Mouse (Mus musculus): Measurements from ENCODE around the gene Arhgef3. TPM values are rescaled to one million over a fixed set of nuclear protein-coding genes. Genes with fewer than 3 reads are reported as not detected.
A peak's percentile ranks its signal among the peaks of the same experiment; 100 is the strongest.

Gene Arhgef3
- total and polyA plus RNA-seq, 2 experiments from 2014 or later: 12.3 to 17.7 TPM

DNA sequence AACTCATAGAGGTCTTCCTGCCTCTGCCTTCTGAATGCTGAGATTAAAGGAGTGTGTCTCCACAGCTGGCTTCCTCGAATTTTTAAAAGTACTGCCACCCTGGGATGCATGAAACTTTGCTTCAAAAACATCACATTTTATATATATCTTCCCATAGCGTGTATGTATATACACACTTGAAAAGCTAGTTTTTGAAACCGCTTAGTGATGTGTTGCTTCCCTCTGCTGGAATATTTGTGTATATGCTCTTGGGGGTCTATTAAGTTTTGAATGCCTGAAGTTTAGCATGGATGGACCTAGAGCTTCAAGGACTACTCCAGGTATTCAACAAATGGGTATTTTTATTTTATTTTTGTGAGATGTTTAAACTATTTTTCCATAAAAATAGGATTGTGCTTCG is 299.3 kb downstream of the Arhgef3 start:
- Histone ChIP-seq H3K27ac (ENCODE audit: low read depth, low read length) (no peak overlapping the region), H3K27me3 (ENCODE audit: insufficient read depth, low read length) (no peaks in the 10 kb centered on the region), H3K36me3 (ENCODE audit: insufficient read depth) (no peaks in the 10 kb centered on the region), H3K4me2 (ENCODE audit: low read depth) (no peak overlapping the region), H3K4me1 (ENCODE audit: insufficient read depth) (no peaks in the 10 kb centered on the region), H3K9me3 (ENCODE audit: low read length) (no peaks in the 10 kb centered on the region), H3K9ac (no peak overlapping the region), H3K4me3 (ENCODE audit: low read depth, low read length) (no peak overlapping the region)
- peak; percentile 79 for TF ChIP-seq CTCF (IDR thresholded peaks at IDR 0.05; ENCODE audit: low read depth)
- DNase-seq (peak; percentile 68), ATAC-seq (peak; percentile 45; the same call in 1 of the 2 replicates)
- 39% methylated on average over 4 of the region's 4 CpGs for whole genome bisulfite sequencing

DNA sequence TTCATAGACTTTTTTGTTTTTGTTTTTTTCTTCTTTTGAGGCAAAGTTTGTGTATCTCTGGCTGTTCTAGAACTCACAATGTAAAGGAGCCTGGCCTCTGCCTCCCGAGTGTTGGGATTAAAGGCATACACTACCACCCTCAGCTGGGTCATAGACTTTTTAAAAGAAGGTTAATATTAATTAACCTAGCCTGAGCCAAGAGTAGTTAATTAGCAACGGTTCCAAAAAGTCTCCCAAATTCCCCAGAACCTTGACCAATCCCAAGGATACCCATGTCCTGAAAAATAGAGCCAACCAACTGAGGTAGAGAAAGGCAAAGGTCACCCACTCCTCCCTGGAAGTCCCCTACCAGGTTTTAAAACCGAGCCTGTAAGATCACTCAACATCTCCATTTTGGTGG is 306.1 kb downstream of the Arhgef3 start:
- ATAC-seq: no peak

DNA sequence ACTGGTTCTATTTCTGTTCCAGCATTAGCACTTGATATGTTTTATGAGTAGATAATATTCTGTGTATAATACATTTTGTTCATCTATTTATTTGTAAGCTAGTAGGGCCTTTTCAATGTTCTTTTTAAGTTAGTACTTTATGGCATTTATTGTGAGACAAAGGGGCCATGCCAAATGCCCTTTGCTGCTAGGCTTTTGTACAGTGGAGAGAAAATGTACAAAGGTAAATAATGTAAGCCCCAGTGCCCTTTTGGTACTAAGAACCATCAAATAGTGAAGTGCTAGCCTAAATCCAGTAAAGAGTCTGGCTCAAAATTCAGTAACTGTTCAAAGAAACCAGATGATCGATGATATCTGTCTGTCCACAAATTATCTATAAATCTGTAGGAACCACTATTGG is 307.6 kb downstream of the Arhgef3 start:
- Histone ChIP-seq H3K36me3 (ENCODE audit: insufficient read depth) (no peaks in the 10 kb centered on the region), H3K27me3 (ENCODE audit: insufficient read depth, low read length) (no peaks in the 10 kb centered on the region), H3K4me2 (ENCODE audit: low read depth) (no peak overlapping the region), H3K4me3 (ENCODE audit: low read depth, low read length) (no peak overlapping the region), H3K9me3 (ENCODE audit: low read length) (no peaks in the 10 kb centered on the region), H3K9ac (no peak overlapping the region), H3K27ac (ENCODE audit: low read depth, low read length) (no peak overlapping the region), H3K4me1 (ENCODE audit: insufficient read depth) (no peaks in the 10 kb centered on the region)
- no peak for TF ChIP-seq CTCF (IDR thresholded peaks at IDR 0.05; ENCODE audit: low read depth)
- WGBS: 89% methylated on average over 1 of the region's 1 CpGs
- ATAC-seq: no peak
- DNase-seq: no peak

More for the DNA sequence above, 306.1 kb downstream of the Arhgef3 start:
- no peak for TF ChIP-seq CTCF (IDR thresholded peaks at IDR 0.05; ENCODE audit: low read depth)
- 59% methylated on average over 3 of the region's 3 CpGs for WGBS
- Histone ChIP-seq H3K4me2 (ENCODE audit: low read depth) (no peak overlapping the region), H3K27me3 (ENCODE audit: insufficient read depth, low read length) (no peaks in the 10 kb centered on the region), H3K36me3 (ENCODE audit: insufficient read depth) (no peaks in the 10 kb centered on the region), H3K9ac (no peak overlapping the region), H3K4me1 (ENCODE audit: insufficient read depth) (no peaks in the 10 kb centered on the region), H3K27ac (ENCODE audit: low read depth, low read length) (no peak overlapping the region), H3K9me3 (ENCODE audit: low read length) (no peaks in the 10 kb centered on the region), H3K4me3 (ENCODE audit: low read depth, low read length) (no peak overlapping the region)
- DNase-seq: no peak

DNA sequence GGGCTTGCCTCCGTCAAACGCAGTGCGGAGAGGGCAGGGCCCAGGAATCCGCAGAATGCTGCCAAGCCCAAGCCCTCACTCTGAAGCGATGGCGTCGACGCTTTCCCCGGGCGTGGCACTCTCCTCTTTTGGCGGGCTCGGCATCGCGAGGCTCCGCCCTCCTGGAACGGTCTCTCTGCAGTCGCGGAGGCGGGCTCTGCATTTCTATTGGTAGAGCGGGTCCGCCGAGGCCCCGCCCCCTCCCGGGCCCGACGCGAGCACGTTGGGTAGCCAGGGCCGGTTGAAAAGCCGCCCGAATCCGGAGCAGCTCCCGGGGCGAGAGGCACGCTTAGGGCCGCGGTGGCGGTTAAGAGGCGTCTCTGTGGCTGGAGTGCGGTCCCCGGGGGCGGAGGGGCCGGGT is 313.9 kb downstream of the Arhgef3 start, which contains the start of gene Fam208a:
Fam208a (plus strand) TSS at position 262 of the 400 bp plus-strand sequence.
- 2% methylated on average over 37 of the region's 43 CpGs for WGBS
- no peaks in the 10 kb centered on the region for H3K36me3 ChIP-seq (ENCODE audit: insufficient read depth)
- no peaks in the 10 kb centered on the region for H3K27me3 ChIP-seq (ENCODE audit: insufficient read depth, low read length)
- H3K9me3 ChIP-seq (ENCODE audit: low read length): 0 out of 2 replicates have a peak, but pooled peaks cover 4% of the 10 kb centered on the region
- no peak for TF ChIP-seq CTCF (IDR thresholded peaks at IDR 0.05; ENCODE audit: low read depth)
- H3K4me1 ChIP-seq (ENCODE audit: insufficient read depth): 0 out of 2 replicates have a peak, but pooled peaks cover 3% of the 10 kb centered on the region
- peak; percentile 96 for ATAC-seq
- H3K4me2 ChIP-seq (ENCODE audit: low read depth): peak within 1 kb of the TSS; percentile 85
- H3K9ac ChIP-seq: peak within 1 kb of the TSS; percentile 98
- peak; percentile 97 for DNase-seq
- H3K4me3 ChIP-seq (ENCODE audit: low read depth, low read length): peak within 1 kb of the TSS; percentile 53
- peak within 1 kb of the TSS; percentile 100 for H3K27ac ChIP-seq (ENCODE audit: low read depth, low read length)

DNA sequence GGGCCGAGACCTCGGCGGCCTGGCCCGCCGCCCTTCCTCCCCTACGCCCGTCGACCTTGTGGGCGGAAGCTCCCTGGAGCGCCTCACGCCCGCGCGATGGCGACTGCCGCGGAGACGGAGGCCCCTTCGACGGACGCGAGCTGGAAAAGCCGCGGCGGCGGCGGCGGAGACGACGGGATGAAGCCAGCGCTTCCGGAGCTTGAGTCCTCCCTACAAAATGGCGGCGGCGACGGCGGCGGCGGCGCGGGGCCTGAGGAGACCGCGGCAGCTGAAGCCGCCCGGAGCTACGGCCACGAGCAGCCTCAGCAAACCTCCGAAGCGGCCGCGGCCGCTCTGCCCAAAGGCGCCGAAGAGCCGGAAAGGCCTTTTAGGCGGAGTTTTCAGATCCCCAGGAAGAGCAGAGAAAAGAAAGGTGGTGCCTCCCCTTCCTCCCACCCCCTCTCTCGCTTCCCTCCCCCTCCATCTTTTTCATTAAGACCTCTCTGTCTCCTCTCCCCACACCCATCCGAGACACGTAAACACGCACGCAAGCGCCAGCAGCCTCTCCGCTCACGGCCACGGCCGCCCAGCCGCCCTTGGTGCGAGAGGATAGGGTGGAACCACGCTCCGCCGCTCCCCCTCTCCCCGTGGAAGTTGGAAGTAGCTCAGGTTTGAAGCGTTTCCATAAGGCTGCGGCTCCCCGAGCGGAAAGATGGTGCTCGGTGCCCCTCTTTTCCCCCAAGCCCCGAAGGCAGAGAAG is 314.4 kb downstream of the Arhgef3 start:
- H3K36me3 ChIP-seq (ENCODE audit: insufficient read depth): no peaks in the 10 kb centered on the region
- peak; percentile 87 for ATAC-seq
- WGBS: 2% methylated on average over 76 of the region's 78 CpGs

DNA sequence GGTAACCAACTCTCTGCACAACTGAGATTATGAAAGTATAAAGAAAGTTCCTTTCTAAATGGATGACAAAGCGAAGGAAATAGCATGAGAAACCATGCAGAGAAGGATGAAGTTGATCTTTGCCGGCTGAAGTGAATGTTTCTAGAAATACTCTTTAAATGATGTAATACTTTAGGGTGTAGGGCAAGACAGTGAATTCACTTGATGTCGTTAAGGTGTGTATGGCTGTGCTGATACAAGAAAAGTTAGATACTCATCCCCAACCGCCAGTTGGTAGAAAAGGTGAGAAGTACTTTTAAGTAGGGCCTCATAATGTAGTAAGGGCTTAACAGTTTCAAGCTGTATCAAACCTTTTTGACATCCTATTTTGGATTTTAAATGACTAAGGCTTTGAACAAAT is 315.6 kb downstream of the Arhgef3 start:
- Histone ChIP-seq H3K27ac (ENCODE audit: low read depth, low read length) (no peak overlapping the region), H3K4me1 (ENCODE audit: insufficient read depth) (0 out of 2 replicates have a peak, but pooled peaks cover 3% of the 10 kb centered on the region), H3K27me3 (ENCODE audit: insufficient read depth, low read length) (no peaks in the 10 kb centered on the region), H3K36me3 (ENCODE audit: insufficient read depth) (no peaks in the 10 kb centered on the region), H3K9ac (no peak overlapping the region), H3K4me2 (ENCODE audit: low read depth) (0 out of 2 replicates have a peak overlapping the region, but pooled peaks have one; percentile 85), H3K4me3 (ENCODE audit: low read depth, low read length) (no peak overlapping the region; the same call in 1 of the 2 replicates), H3K9me3 (ENCODE audit: low read length) (0 out of 2 replicates have a peak, but pooled peaks cover 4% of the 10 kb centered on the region)
- WGBS: 95% methylated on average over 4 of the region's 4 CpGs
- no peak for TF ChIP-seq CTCF (IDR thresholded peaks at IDR 0.05; ENCODE audit: low read depth)
- DNase-seq (no peak), ATAC-seq (no peak)

More for the DNA sequence above, 314.4 kb downstream of the Arhgef3 start:
- peak; percentile 91 for DNase-seq
- no peak for TF ChIP-seq CTCF (IDR thresholded peaks at IDR 0.05; ENCODE audit: low read depth)
- Histone ChIP-seq H3K27ac (ENCODE audit: low read depth, low read length) (peak overlapping the region; percentile 100), H3K4me1 (ENCODE audit: insufficient read depth) (0 out of 2 replicates have a peak, but pooled peaks cover 3% of the 10 kb centered on the region), H3K9me3 (ENCODE audit: low read length) (0 out of 2 replicates have a peak, but pooled peaks cover 4% of the 10 kb centered on the region), H3K27me3 (ENCODE audit: insufficient read depth, low read length) (no peaks in the 10 kb centered on the region), H3K4me3 (ENCODE audit: low read depth, low read length) (peak overlapping the region; percentile 53), H3K9ac (peak overlapping the region; percentile 98), H3K4me2 (ENCODE audit: low read depth) (peak overlapping the region; percentile 85)

DNA sequence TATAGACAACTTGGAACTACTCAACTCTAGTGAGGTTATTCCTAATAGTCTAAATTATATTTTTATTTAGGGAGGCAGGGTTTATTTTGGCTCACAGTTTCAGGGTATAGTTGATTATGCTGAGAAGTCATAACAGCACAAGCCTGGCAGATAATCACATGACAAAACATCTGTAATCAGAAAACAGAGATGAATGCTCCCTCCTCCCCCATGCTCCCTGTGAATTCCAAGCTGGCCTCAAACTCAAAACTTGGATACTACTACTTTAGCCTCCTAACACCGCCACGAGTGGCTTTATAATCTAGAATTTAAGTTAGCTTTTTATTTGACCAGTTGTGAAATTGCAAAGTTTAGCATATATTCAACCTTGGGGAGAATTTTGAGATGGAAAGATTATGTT is 317.4 kb downstream of the Arhgef3 start:
- Histone ChIP-seq H3K4me2 (ENCODE audit: low read depth) (no peak overlapping the region), H3K27me3 (ENCODE audit: insufficient read depth, low read length) (no peaks in the 10 kb centered on the region), H3K9me3 (ENCODE audit: low read length) (0 out of 2 replicates have a peak, but pooled peaks cover 4% of the 10 kb centered on the region), H3K27ac (ENCODE audit: low read depth, low read length) (no peak overlapping the region), H3K36me3 (ENCODE audit: insufficient read depth) (no peaks in the 10 kb centered on the region), H3K9ac (no peak overlapping the region), H3K4me3 (ENCODE audit: low read depth, low read length) (no peak overlapping the region), H3K4me1 (ENCODE audit: insufficient read depth) (0 out of 2 replicates have a peak, but pooled peaks cover 3% of the 10 kb centered on the region)
- ATAC-seq (no peak), DNase-seq (no peak)
- over 99% methylated on average over 2 of the region's 2 CpGs for WGBS
- no peak for TF ChIP-seq CTCF (IDR thresholded peaks at IDR 0.05; ENCODE audit: low read depth)

All from forebrain, postnatal 0 days (tissue).